Mouse (Mus musculus) G1E (cell line): ENCODE results near the gene Gm45140.

Experiments used
- CTCF ChIP-seq: IDR thresholded peaks from 2 replicates; pipeline ENCODE4 v1.5.1; 2012; ENCODE audit warnings: low read depth, low read length, inconsistent platforms, mixed read lengths
- GATA1 ChIP-seq: IDR thresholded peaks from 2 replicates; pipeline ENCODE4 v1.6.1; 2012; ENCODE audit warnings: borderline replicate concordance, low read length, inconsistent platforms, mixed read lengths
- GATA2 ChIP-seq: IDR thresholded peaks from 2 replicates; pipeline ENCODE4 v1.6.1; 2012; ENCODE audit warnings: low read depth, low read length, inconsistent platforms, borderline replicate concordance
- TAL1 ChIP-seq: conservative IDR thresholded peaks from 2 replicates; pipeline ENCODE4 v1.6.1; 2012; ENCODE audit warnings: low read depth, low read length, inconsistent platforms, mixed read lengths

GRCm38 (mm10) chr6:87846813-87847212 lies 11.2 kb upstream of the Gm45140 start:
- TF ChIP-seq CTCF (no peak), TAL1 (no peak), GATA1 (no peak), GATA2 (no peak)
